Mouse (Mus musculus): ENCODE measurements at regions not wholly inside any gene's neighbourhood (a gene's known extent, or its start where the extent isn't known, plus 50 kb on each side); places are given as distances from the start of the nearest gene placed in this dataset.

- H3K4me1 ChIP-seq = no peaks in the 10 kb centered on the region
- no peak overlapping the region for H3K9ac ChIP-seq
- no peak overlapping the region for H3K4me3 ChIP-seq (replicated peaks)
- no peak overlapping the region for H3K27ac ChIP-seq
- H3K27me3 ChIP-seq = 0 out of 2 replicates have a peak, but pooled peaks cover 2% of the 10 kb centered on the region
- WGBS = 87% methylated on average over 4 of the region's 4 CpGs
- no peaks in the 10 kb centered on the region for H3K36me3 ChIP-seq
- H3K4me2 ChIP-seq = no peak overlapping the region
- ATAC-seq (replicated peaks; ENCODE audit: low FRiP score) = no peak
- no peaks in the 10 kb centered on the region for H3K9me3 ChIP-seq (replicated peaks)
Observed at GRCm38 (mm10) chr13:72755036-72755435, 126.4 kb downstream of the Irx2 start.

GRCm38 (mm10) chr13:72762481-72762880, 133.9 kb downstream of the Irx2 start:
- Histone ChIP-seq H3K4me2 (no peak overlapping the region), H3K27me3 (no peaks in the 10 kb centered on the region), H3K9ac (no peak overlapping the region), H3K4me1 (no peaks in the 10 kb centered on the region), H3K9me3 (replicated peaks) (no peaks in the 10 kb centered on the region), H3K36me3 (no peaks in the 10 kb centered on the region), H3K27ac (no peak overlapping the region), H3K4me3 (replicated peaks) (no peak overlapping the region)
- 78% methylated on average over 5 of the region's 5 CpGs for WGBS
- no peak for ATAC-seq (replicated peaks; ENCODE audit: low FRiP score)

- Histone ChIP-seq H3K4me3 (replicated peaks) (no peak overlapping the region), H3K27ac (no peak overlapping the region), H3K4me2 (no peak overlapping the region), H3K9me3 (replicated peaks) (no peaks in the 10 kb centered on the region), H3K9ac (no peak overlapping the region), H3K4me1 (no peaks in the 10 kb centered on the region), H3K36me3 (no peaks in the 10 kb centered on the region), H3K27me3 (no peaks in the 10 kb centered on the region)
- no peak for ATAC-seq (replicated peaks; ENCODE audit: low FRiP score)
- WGBS = 58% methylated on average over 4 of the region's 4 CpGs
Observed at GRCm38 (mm10) chr13:72763337-72763736, 134.7 kb downstream of the Irx2 start.

DNA sequence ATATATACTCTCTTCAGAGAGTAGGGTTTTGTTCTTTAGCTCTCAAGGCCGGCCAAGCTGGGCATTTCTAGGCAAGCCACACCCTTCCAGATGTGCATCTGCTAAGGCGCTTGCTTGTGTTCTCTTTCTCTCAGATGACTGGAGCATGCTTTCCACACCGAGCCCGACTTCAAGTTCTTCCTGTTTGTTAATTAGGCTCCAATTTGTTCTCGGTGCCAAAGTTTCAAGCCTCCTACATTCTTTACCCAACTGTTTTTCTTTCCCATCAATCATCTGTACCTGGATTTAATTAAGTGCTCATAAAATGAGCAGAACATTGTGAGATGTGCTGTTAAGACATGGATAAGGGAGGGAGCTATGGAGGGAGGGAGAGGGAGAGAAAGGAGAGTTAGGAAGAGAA, 138.7 kb downstream of the Irx2 start:
- Histone ChIP-seq H3K4me3 (replicated peaks) (no peak overlapping the region), H3K36me3 (no peaks in the 10 kb centered on the region), H3K9ac (no peak overlapping the region), H3K27me3 (peaks cover 5% of the 10 kb centered on the region; the same call in 1 of the 2 replicates), H3K27ac (no peak overlapping the region), H3K9me3 (replicated peaks) (no peaks in the 10 kb centered on the region), H3K4me2 (no peak overlapping the region), H3K4me1 (no peaks in the 10 kb centered on the region)
- ATAC-seq (replicated peaks; ENCODE audit: low FRiP score) = no peak
- 44% methylated on average over 5 of the region's 5 CpGs for WGBS

DNA sequence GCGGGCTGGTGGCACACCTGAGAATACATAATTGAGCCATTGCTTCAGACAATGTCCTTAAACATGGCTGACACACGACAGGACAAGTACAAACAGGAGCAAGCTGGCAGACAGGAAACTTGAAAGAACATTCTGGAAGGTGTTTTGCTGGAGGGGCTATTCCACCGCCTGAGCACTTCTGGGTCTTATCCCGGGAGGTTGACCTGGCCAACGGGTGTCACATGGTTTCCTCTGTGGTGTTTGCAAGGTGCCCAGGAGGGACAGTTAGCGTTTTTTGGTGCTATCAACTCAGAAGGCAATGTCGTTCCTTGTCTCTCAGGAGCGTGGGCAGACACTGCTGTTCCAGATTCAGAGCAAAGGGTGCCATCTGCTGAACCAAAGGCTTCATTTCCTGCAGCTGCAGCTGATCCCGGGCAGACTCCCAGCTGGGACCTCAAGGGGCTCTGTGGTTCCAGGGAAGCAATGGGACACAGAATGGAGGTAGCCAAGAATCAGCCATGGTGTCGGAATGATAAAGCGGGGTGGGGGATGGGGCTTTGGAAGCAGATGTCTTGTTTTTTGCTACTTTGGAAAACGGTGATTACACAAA, 140.5 kb downstream of the Irx2 start:
- H3K9me3 ChIP-seq (replicated peaks) = no peaks in the 10 kb centered on the region
- no peak for ATAC-seq (replicated peaks; ENCODE audit: low FRiP score)
- H3K4me2 ChIP-seq = no peak overlapping the region
- H3K27me3 ChIP-seq = peaks cover 5% of the 10 kb centered on the region; the same call in 1 of the 2 replicates
- H3K27ac ChIP-seq = no peak overlapping the region
- H3K4me3 ChIP-seq (replicated peaks) = no peak overlapping the region
- H3K4me1 ChIP-seq = no peaks in the 10 kb centered on the region
- H3K9ac ChIP-seq = no peak overlapping the region
- WGBS = 65% methylated on average over 12 of the region's 12 CpGs
- no peaks in the 10 kb centered on the region for H3K36me3 ChIP-seq

GRCm38 (mm10) chr13:72783026-72783726, 154.6 kb downstream of the Irx2 start:
- H3K36me3 ChIP-seq = no peaks in the 10 kb centered on the region
- 47% methylated on average over 7 of the region's 7 CpGs for WGBS
- no peaks in the 10 kb centered on the region for H3K4me1 ChIP-seq
- no peak for ATAC-seq (replicated peaks; ENCODE audit: low FRiP score)
- no peak overlapping the region for H3K4me3 ChIP-seq (replicated peaks)
- H3K27me3 ChIP-seq = peaks cover 16% of the 10 kb centered on the region; the same call in 1 of the 2 replicates
- no peak overlapping the region for H3K4me2 ChIP-seq
- H3K9me3 ChIP-seq (replicated peaks) = no peaks in the 10 kb centered on the region
- no peak overlapping the region for H3K9ac ChIP-seq
- no peak overlapping the region for H3K27ac ChIP-seq

DNA sequence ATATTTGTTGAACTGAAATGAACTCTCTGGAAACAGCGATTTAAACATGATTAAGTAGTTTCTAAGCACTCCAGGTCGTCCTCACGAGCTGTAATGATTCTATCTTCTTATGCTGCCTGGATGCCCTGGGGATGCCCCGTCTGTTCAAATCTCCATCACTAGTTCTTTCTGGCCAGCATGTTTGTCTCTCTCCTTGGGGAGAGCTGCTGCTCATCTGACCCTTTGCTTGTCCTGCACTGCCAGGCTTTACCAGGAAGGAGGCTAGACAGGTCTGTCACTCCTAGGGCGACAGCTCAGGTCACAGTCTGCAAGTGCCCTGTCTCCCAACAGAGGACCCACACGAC, 155.1 kb downstream of the Irx2 start:
- ATAC-seq (replicated peaks; ENCODE audit: low FRiP score) = no peak
- no peak overlapping the region for H3K4me2 ChIP-seq
- 44% methylated on average over 6 of the region's 6 CpGs for WGBS
- no peaks in the 10 kb centered on the region for H3K9me3 ChIP-seq (replicated peaks)
- no peaks in the 10 kb centered on the region for H3K36me3 ChIP-seq
- peaks cover 16% of the 10 kb centered on the region; the same call in 1 of the 2 replicates for H3K27me3 ChIP-seq
- no peak overlapping the region for H3K9ac ChIP-seq
- H3K4me1 ChIP-seq = no peaks in the 10 kb centered on the region
- no peak overlapping the region for H3K4me3 ChIP-seq (replicated peaks)
- H3K27ac ChIP-seq = no peak overlapping the region

- Histone ChIP-seq H3K9me3 (replicated peaks) (no peaks in the 10 kb centered on the region), H3K4me2 (no peak overlapping the region), H3K9ac (no peak overlapping the region), H3K27me3 (peaks cover 14% of the 10 kb centered on the region; the same call in 1 of the 2 replicates), H3K27ac (no peak overlapping the region), H3K36me3 (no peaks in the 10 kb centered on the region), H3K4me1 (no peaks in the 10 kb centered on the region), H3K4me3 (replicated peaks) (no peak overlapping the region)
- WGBS = 73% methylated on average over 3 of the region's 3 CpGs
- ATAC-seq (replicated peaks; ENCODE audit: low FRiP score) = no peak
Observed at GRCm38 (mm10) chr13:72792695-72793094, 164.1 kb downstream of the Irx2 start.

- no peak overlapping the region for H3K27ac ChIP-seq
- 37% methylated on average over 8 of the region's 8 CpGs for WGBS
- no peaks in the 10 kb centered on the region for H3K9me3 ChIP-seq (replicated peaks)
- H3K9ac ChIP-seq = no peak overlapping the region
- H3K27me3 ChIP-seq = peaks cover 12% of the 10 kb centered on the region
- H3K4me3 ChIP-seq (replicated peaks) = no peak overlapping the region
- no peaks in the 10 kb centered on the region for H3K4me1 ChIP-seq
- ATAC-seq (replicated peaks; ENCODE audit: low FRiP score) = no peak
- H3K36me3 ChIP-seq = no peaks in the 10 kb centered on the region
- H3K4me2 ChIP-seq = no peak overlapping the region
Observed at GRCm38 (mm10) chr13:72800021-72800420, 171.4 kb downstream of the Irx2 start.

DNA sequence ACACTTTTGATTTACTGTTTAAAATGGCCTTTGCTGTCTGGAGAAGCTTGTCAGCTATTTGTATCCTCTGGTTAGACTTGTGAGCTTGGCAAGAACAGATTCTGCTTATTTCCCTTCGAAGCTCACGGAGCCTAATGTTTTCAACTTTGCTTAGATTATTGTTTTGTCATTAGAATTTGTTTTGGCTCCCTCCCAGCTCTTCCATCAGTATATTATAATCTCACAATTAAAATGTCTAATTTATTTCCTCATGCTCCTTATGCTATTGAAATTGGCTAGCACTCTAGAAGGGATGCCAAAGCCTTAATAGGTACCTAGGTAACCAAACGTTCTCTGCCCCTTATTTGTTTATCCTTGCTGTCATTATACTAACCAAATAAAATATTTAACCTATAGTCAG, 171.9 kb downstream of the Irx2 start:
- H3K27me3 ChIP-seq = peaks cover 9% of the 10 kb centered on the region
- no peak for ATAC-seq (replicated peaks; ENCODE audit: low FRiP score)
- H3K4me3 ChIP-seq (replicated peaks) = no peak overlapping the region
- no peaks in the 10 kb centered on the region for H3K4me1 ChIP-seq
- no peak overlapping the region for H3K9ac ChIP-seq
- H3K9me3 ChIP-seq (replicated peaks) = no peaks in the 10 kb centered on the region
- WGBS = 54% methylated on average over 3 of the region's 3 CpGs
- no peak overlapping the region for H3K27ac ChIP-seq
- no peaks in the 10 kb centered on the region for H3K36me3 ChIP-seq
- no peak overlapping the region for H3K4me2 ChIP-seq

DNA sequence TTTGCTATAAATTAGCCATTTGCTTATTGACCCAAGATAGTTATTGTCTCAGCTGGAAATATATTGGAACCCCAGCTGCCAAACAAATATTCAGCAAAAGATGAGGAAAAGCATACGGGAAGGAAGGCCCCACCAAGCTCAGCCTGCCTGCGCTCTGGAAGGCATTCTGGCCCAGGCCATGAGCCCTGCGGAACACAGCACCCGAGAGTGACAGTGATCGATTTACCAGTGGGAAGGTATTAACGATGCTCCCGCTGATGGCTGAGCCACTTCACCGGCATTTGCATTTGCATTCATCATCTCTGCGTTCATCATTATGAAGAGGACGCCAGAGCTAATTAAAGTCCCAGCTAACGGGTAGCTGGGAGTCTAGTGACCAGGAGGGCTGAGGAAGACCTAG, 174.8 kb downstream of the Irx2 start:
- Histone ChIP-seq H3K27ac (no peak overlapping the region), H3K9ac (no peak overlapping the region), H3K4me1 (no peaks in the 10 kb centered on the region), H3K27me3 (peaks cover 8% of the 10 kb centered on the region), H3K4me3 (replicated peaks) (no peak overlapping the region), H3K4me2 (no peak overlapping the region), H3K9me3 (replicated peaks) (no peaks in the 10 kb centered on the region), H3K36me3 (no peaks in the 10 kb centered on the region)
- 53% methylated on average over 11 of the region's 11 CpGs for WGBS
- ATAC-seq (replicated peaks; ENCODE audit: low FRiP score) = no peak

DNA sequence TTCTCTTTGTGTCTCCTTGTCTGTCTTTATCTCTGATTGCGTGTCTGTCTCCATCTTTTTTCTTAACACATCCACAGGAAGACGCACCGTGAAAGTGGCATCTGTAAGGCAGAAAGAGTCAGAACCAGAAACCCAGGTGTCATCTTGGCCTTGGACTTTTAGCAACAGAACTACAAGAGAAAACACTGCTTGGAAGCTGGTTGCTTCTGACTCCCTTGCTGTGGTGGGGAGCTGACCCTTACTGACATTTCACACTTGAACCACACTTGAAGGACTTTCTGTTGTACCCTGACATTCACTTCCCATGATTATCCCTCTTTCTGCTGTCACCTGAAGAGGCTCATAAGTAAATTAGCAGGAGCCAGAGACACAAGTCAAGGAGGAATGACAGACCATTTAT, 180.6 kb downstream of the Irx2 start:
- 91% methylated on average over 3 of the region's 3 CpGs for WGBS
- no peak for ATAC-seq (replicated peaks; ENCODE audit: low FRiP score)
- Histone ChIP-seq H3K36me3 (no peaks in the 10 kb centered on the region), H3K4me2 (no peak overlapping the region), H3K4me3 (replicated peaks) (no peak overlapping the region), H3K9me3 (replicated peaks) (no peaks in the 10 kb centered on the region), H3K27ac (no peak overlapping the region), H3K27me3 (peaks cover 7% of the 10 kb centered on the region), H3K4me1 (no peaks in the 10 kb centered on the region), H3K9ac (no peak overlapping the region)

GRCm38 (mm10) chr13:72810626-72811025, 182.0 kb downstream of the Irx2 start:
- Histone ChIP-seq H3K4me1 (no peaks in the 10 kb centered on the region), H3K9ac (no peak overlapping the region), H3K27ac (no peak overlapping the region), H3K4me3 (replicated peaks) (no peak overlapping the region), H3K4me2 (no peak overlapping the region), H3K36me3 (no peaks in the 10 kb centered on the region), H3K9me3 (replicated peaks) (no peaks in the 10 kb centered on the region), H3K27me3 (peaks cover 19% of the 10 kb centered on the region)
- 63% methylated on average over 1 of the region's 1 CpGs for WGBS
- ATAC-seq (replicated peaks; ENCODE audit: low FRiP score) = no peak

Data from kidney, embryonic 15.5 days (tissue).